8 mouse cellular contexts compared by ENCODE assay signal in the genomic region with DNA sequence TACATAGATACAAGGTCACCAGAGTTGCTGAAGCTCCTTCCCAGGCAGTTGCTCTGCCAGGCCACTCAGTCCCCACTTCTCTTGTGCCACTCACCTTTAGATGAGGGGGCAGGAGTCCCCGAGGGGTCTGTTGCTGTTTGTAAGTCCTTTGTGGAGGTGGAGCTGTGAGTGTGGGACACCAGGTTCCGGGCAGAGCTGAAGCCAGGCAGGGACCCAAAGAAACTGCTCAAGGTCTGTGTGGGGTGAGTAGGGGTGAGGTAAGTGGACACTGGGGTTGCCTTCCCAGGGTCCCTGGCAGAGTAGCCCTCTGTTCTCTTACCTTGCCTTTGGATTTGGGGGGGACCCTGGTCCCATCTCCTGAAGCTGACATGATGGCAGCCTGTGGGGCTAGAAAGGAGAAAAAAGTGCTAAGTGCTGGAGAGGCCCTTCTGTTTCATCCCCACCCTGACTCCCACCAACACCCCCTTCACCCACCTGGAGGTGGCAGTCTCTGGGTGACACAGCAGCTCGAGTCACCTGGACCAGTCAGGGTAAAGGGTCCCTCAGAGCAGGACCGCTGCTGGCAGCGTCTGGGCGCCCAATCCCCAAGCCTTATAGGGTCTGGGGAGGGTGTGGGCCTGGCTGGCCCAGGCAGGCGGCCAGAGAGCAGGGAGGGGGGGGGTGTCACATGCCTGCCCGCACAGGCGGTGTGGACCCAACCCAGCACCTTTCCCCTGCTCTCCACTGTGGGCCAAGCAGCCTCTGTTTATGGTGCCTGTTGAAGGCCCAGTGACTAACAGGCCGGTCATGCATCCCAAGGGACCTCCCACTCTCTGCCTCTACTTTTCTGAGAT. TPM values are rescaled to one million over a fixed set of nuclear protein-coding genes. Genes with fewer than 3 reads are reported as not detected.
DNase-seq lines count a peak whose midpoint lies in the region; ATAC-seq lines count a peak whose summit lies in the region.

Gene Plin4, minus strand, starts transcription at position 585 of the 833 bp plus-strand sequence.

- no peak for DNase-seq in layer of hippocampus, adult 18-20 months (ENCODE audit: low spot score in 2 of 2)
- DNase-seq in layer of hippocampus, postnatal 25 days (ENCODE audit: extremely low spot score in 1 of 2, low spot score in 1 of 2), result no peak
- DNase-seq in NIH3T3 (ENCODE audit: low read depth), result peak; percentile 86
- peak; percentile 83 for DNase-seq in gastrocnemius, adult 18-20 months (ENCODE audit: low spot score)
- peak; percentile 52 for DNase-seq in heart, postnatal 25 days (ENCODE audit: low spot score)
- DNase-seq in cerebellum, adult 11-12 months, result no peak
- DNase-seq in layer of hippocampus, adult 9-11 months, result no peak

- intact Hi-C loops in heart, postnatal 25 days (cut with DNase I), result loop anchor here (5.0 kb wide), 1 partner anchor 143 kb away; no protein-coding TSS in a partner anchor

- ATAC-seq in megakaryocyte progenitor cell, adult 5-6 weeks (replicated peaks; ENCODE audit: poor library complexity), result no peak

RNA-seq across cellular contexts. Expression of gene Plin4, which starts in this region (rescaled TPM):
- 10 to 100 TPM; 16.3 to 16.9 TPM for total RNA-seq in layer of hippocampus, adult 18-20 months (2021)
- total RNA-seq in layer of hippocampus, postnatal 25 days (2021), result 1 to 10 TPM in 1 of 2 experiments, under 1 TPM in 1; 0.68 to 2.4 TPM
- total RNA-seq in gastrocnemius, adult 18-20 months (2021), result 100 to 1,000 TPM; 142 to 235 TPM
- 100 to 1,000 TPM; 135 to 136 TPM for total RNA-seq in heart, postnatal 25 days (2021)
- total RNA-seq in megakaryocyte progenitor cell, adult 5-6 weeks (2015), result not detected in 2 replicates
- total RNA-seq in megakaryocyte progenitor cell, adult 5-6 weeks (2017), result not detected in 2 replicates

Comparison
In these comparisons a context has a peak if more than half of its experiments do, and no peak if none do; other contexts are left out.
1. RNA of gene Plin4 (total RNA-seq): 142 to 235 TPM in gastrocnemius, adult 18-20 months and 135 to 136 TPM in heart, postnatal 25 days; 16.3 to 16.9 TPM in layer of hippocampus, adult 18-20 months, 0.68 to 2.4 TPM in layer of hippocampus, postnatal 25 days and not detected in megakaryocyte progenitor cell, adult 5-6 weeks; every median in the first group is over 4 times any median in the second.
2. DNase-seq: peak in NIH3T3 (single experiment), gastrocnemius, adult 18-20 months (single experiment) and heart, postnatal 25 days (single experiment); none in layer of hippocampus, adult 18-20 months (0 of 2), layer of hippocampus, postnatal 25 days (0 of 2), cerebellum, adult 11-12 months (single experiment) and layer of hippocampus, adult 9-11 months (single experiment).